Comparison of ENCODE assay signal across 8 mouse cellular contexts in the genomic region with DNA sequence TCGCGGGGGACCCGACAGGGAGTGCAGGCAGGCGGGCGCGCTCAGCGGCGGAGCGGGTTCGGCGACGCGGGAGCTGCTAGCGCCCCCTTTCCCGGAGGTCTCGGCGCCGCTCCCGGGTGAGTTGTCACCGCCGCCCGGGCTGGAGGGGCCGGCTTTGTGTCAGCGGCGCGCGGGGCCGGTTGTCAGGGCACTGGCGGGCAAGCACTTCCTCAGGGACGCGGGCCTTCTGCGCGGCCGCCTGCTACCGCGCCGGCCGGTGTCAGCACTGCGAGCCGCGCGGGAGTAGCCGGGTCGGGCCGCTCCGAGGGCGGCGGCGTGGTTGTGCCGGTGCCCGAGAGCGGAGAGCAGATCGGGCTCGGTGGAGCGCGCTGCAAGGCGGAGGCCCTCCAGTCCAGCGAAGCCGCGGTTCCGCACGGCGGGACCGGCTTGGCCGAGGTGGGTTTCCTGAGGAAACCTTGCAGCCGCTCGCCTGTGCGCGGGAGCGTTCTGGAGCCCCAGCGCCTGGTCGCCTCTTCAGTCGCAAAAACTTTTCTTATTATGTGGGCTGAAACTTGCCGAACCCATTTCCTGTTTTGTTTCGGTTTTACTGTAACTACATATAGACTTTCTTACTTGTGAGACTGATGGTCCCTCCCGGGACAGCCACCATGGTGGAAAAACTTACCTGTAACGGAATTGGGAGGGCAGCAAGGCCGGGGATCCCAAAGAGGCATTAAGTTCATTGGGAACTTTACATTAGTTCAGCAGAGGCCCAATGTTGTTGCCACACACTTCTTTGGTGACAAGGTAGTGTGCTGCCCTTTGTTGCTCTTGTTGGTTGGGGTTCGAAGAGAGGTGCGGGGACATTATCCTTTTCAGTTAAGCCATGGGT. TPM values are rescaled to one million over a fixed set of nuclear protein-coding genes. Genes with fewer than 3 reads are reported as not detected.
DNase-seq lines count a peak whose midpoint lies in the region; ATAC-seq lines count a peak whose summit lies in the region.

No protein-coding gene starts in this region.

- no peaks in the 10 kb centered on the region for H3K9me3 ChIP-seq in embryonic facial prominence, embryonic 14.5 days (ENCODE audit: control insufficient read depth, low read length)

- peak; percentile 34 for DNase-seq in retina, embryonic 14.5 days (ENCODE audit: low spot score)
- DNase-seq in retina, postnatal 1 day: no peak
- no peak for DNase-seq in embryonic facial prominence, embryonic 14.5 days (ENCODE audit: low spot score)
- DNase-seq in thymus, postnatal 0 days (ENCODE audit: low spot score): peak; percentile 68
- no peak for DNase-seq in urinary bladder, postnatal 36 days (ENCODE audit: low spot score in 2 of 2)
- no peak for DNase-seq in adrenal gland, postnatal 14 days

- peak overlapping the region; percentile 64 for H3K4me2 ChIP-seq in embryonic facial prominence, embryonic 14.5 days (ENCODE audit: low read depth, low read length)

- H3K27ac ChIP-seq in embryonic facial prominence, embryonic 14.5 days (replicated peaks; ENCODE audit: low read depth, low read length): peak overlapping the region; percentile 92

- peak overlapping the region; percentile 85 for H3K9ac ChIP-seq in embryonic facial prominence, embryonic 14.5 days (ENCODE audit: low read depth, low read length)

- H3K36me3 ChIP-seq in embryonic facial prominence, embryonic 14.5 days (ENCODE audit: control insufficient read depth, insufficient read depth, low read length): 0 out of 2 replicates have a peak, but pooled peaks cover 4% of the 10 kb centered on the region

- H3K27me3 ChIP-seq in embryonic facial prominence, embryonic 14.5 days (replicated peaks; ENCODE audit: control insufficient read depth, insufficient read depth, low read length): no peaks in the 10 kb centered on the region

- WGBS in embryonic facial prominence, embryonic 14.5 days: under 1% methylated on average over 20 of the region's 80 CpGs

- H3K4me1 ChIP-seq in embryonic facial prominence, embryonic 14.5 days (ENCODE audit: control insufficient read depth, insufficient read depth, low read length): peaks cover 16% of the 10 kb centered on the region

- peak; percentile 78 for ATAC-seq in embryonic facial prominence, embryonic 14.5 days (ENCODE audit: low read depth)
- ATAC-seq in inflammation-experienced regulatory T-cells, adult 6 months: peak; percentile 48
- peak; percentile 23 for ATAC-seq in megakaryocyte, adult 5-6 weeks (ENCODE audit: poor library complexity, severe bottlenecking)

- H3K4me3 ChIP-seq in embryonic facial prominence, embryonic 14.5 days (ENCODE audit: low read depth, low read length): peak overlapping the region; percentile 92

RNA-seq across cellular contexts. Expression of a gene that starts 0.6 kb away (rescaled TPM):
- polyA plus RNA-seq in embryonic facial prominence, embryonic 14.5 days (2014; fragmentation: Nextera tagmentation; extraction: Ambion mirVana): 20.6 and 21.0 TPM in 2 replicates
- 10 to 100 TPM; 21.2 to 32.8 (median 26.7) TPM for polyA plus RNA-seq in inflammation-experienced regulatory T-cells, adult 6 months (2017; shearing (Covaris generic))
- total RNA-seq in megakaryocyte, adult 5-6 weeks (2015): 26.8 and 26.9 TPM in 2 replicates
- 37.1 and 38.3 TPM in 2 replicates for total RNA-seq in megakaryocyte, adult 5-6 weeks (2017)
- polyA plus RNA-seq in thymus, postnatal 0 days (2015; fragmentation: Nextera tagmentation; extraction: Ambion mirVana): 21.0 and 21.1 TPM in 2 replicates
- 47.4 and 49.9 TPM in 2 replicates for total RNA-seq in adrenal gland, postnatal 14 days (2021)

RNA-seq across cellular contexts. Expression of a gene that starts 30.4 kb away (rescaled TPM):
- 0.14 and 0.24 TPM in 2 replicates for polyA plus RNA-seq in embryonic facial prominence, embryonic 14.5 days (2014; fragmentation: Nextera tagmentation; extraction: Ambion mirVana)
- not detected for polyA plus RNA-seq in inflammation-experienced regulatory T-cells, adult 6 months (2017; shearing (Covaris generic))
- total RNA-seq in megakaryocyte, adult 5-6 weeks (2015): not detected in 2 replicates
- total RNA-seq in megakaryocyte, adult 5-6 weeks (2017): not detected in 2 replicates
- polyA plus RNA-seq in thymus, postnatal 0 days (2015; fragmentation: Nextera tagmentation; extraction: Ambion mirVana): 0.03 TPM in 1 of 2 replicates, not detected in the other
- total RNA-seq in adrenal gland, postnatal 14 days (2021): not detected in 2 replicates

Comparison
In these comparisons a context has a peak if more than half of its experiments do, and no peak if none do; other contexts are left out.
1. DNase-seq: peak in retina, embryonic 14.5 days (single experiment) and thymus, postnatal 0 days (single experiment); none in retina, postnatal 1 day (single experiment), embryonic facial prominence, embryonic 14.5 days (single experiment), urinary bladder, postnatal 36 days (0 of 2) and adrenal gland, postnatal 14 days (single experiment).
2. ATAC-seq: peak in every context shown above with its lines; median percentile 78 in embryonic facial prominence, embryonic 14.5 days; 48 in inflammation-experienced regulatory T-cells, adult 6 months; 23 in megakaryocyte, adult 5-6 weeks.